Mouse (Mus musculus) ovary, adult 18-20 months (tissue): ENCODE measurements around the gene Arhgef28.
"Not testable (repeated sequence)": the region's sequence is repeated elsewhere in the genome, so short reads cannot be mapped to it uniquely, and the experiment has no call there.

Experiments
- DNase-seq: peaks from one replicate; pipeline ENCODE4 v3.0.0; 2022; ENCODE audit warnings: low spot score, mixed read lengths

Gene Arhgef28

GRCm38 (mm10) chr13:98073190-98073589, 133.0 kb downstream of the Arhgef28 start:
- DNase-seq: no peak

DNA sequence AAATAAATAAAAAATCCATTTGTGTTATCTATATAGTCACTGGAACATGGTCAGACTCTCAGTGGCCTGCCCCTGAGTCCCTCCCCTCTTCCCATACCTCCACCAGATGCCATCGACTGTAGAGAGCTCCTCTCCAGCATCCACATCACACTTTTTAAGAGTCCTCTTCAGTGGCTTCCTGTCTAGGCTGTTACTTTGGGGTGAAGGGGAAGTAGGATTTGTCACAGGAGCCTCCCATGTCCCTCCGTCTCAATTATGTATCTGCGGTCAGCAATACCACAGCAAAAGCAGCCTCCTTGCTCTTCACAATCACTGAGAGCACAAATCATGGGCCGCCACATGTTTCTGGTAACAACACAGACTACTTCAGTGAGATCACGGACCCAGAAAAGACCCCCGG, 135.8 kb downstream of the Arhgef28 start:
- DNase-seq: no peak

DNA sequence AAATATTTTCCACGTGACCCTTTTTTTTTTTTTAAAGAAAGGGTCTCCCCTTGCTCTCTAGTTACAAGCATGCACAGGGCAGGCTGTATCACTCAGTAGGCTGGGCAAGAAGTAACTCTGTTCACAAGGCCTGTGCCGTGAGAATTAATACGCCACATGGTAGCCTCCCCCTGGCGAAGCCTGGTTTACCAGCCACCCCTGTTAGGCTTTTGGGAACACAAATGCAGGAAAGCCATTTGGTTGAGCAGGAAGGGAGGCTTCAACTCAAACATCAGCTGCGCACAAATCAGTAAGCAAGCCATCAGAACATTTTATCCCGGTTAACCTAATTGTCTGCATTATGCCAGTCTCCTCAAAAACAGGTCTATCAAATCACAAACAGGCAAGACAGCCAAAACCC, 136.6 kb downstream of the Arhgef28 start:
- no peak for DNase-seq

DNA sequence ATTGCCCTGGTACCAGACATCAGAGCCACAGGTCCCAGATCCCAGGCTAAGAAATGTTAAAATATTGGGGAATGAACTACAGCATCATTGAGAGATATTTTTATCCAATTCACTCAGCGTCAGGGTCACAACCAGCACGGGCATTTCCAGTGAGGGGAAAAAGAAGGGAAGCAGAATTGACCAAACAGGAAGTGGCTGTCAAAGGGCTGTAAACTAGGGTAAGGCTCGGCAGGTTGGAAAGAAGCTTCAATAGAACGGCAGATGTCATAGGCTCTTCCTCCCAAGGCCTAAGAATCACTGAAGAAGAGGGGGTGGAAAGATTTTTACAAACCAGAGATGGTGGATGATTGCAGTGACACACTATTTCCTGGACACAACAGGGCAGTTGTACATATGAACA, 143.4 kb downstream of the Arhgef28 start:
- no peak for DNase-seq

- DNase-seq: not testable (repeated sequence)
Observed at GRCm38 (mm10) chr13:98060121-98060520, 146.1 kb downstream of the Arhgef28 start.

GRCm38 (mm10) chr13:98055194-98055593, 151.0 kb downstream of the Arhgef28 start:
- DNase-seq: no peak

GRCm38 (mm10) chr13:98040628-98041150, 165.6 kb downstream of the Arhgef28 start:
- no peak for DNase-seq

DNA sequence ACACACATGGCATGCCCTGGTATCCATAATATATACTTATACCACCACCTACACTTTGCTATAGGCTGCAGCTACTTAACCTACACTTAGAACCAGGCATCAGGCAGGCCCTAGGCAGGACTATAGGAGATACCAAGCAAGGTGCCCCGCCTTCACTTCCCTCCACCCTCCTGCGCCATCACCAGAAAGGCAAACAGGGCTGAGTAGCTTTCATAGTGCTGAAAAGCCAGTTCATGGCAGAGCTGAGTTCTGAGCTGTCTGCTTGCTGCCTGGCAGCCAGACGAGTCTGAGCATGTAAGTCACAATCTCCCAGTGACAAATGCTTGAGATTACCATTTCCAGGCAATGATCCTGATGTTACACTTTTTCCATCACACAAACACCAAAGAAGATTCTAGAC, 167.5 kb downstream of the Arhgef28 start:
- DNase-seq: no peak

- DNase-seq: no peak
Observed at GRCm38 (mm10) chr13:98037693-98038092, 168.5 kb downstream of the Arhgef28 start.

DNA sequence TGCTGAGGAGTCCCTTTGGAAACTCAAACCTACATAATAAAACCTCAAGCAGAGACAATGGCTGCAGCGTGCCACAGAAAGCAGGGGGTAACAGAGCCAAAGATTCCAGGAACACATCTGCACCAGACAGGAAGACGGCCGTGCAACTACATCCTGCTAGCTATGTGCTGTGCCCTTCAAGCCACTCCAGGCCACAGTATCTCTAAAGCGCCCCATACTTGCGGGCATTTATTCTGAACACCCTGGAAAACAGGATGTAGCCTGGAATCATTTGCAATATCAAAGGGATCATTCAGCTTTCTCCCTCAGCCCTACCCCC, 174.6 kb downstream of the Arhgef28 start:
- DNase-seq: no peak

GRCm38 (mm10) chr13:98030959-98031641, 175.1 kb downstream of the Arhgef28 start:
- peak; percentile 59 for DNase-seq

- no peak for DNase-seq
Observed at GRCm38 (mm10) chr13:98030041-98030440, 176.2 kb downstream of the Arhgef28 start.

DNA sequence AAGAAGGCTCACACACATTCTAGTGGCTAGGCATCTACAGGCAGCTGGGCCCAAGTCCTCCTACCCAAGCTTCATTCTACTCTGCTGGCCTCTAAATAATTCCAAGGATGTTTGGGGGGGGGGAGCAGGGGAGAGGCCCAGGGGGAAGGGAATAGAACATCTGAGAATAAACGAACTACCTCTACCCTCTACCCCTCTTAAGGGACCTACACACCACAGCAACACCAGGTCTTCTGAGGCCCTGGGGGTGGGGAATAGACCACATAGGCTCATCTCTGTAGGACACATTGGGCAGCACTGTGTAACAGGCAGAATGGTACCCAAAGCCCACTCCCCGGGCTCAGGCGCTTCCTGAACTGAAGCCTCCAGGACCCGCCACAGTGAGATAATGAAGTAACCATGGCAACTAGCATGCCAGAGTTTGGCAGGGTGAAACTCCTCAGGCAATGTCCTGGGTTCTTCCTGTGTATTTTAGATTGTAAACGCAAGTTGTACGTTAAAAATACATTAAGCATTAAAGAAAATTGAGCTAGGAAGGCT, 177.5 kb downstream of the Arhgef28 start:
- no peak for DNase-seq

DNA sequence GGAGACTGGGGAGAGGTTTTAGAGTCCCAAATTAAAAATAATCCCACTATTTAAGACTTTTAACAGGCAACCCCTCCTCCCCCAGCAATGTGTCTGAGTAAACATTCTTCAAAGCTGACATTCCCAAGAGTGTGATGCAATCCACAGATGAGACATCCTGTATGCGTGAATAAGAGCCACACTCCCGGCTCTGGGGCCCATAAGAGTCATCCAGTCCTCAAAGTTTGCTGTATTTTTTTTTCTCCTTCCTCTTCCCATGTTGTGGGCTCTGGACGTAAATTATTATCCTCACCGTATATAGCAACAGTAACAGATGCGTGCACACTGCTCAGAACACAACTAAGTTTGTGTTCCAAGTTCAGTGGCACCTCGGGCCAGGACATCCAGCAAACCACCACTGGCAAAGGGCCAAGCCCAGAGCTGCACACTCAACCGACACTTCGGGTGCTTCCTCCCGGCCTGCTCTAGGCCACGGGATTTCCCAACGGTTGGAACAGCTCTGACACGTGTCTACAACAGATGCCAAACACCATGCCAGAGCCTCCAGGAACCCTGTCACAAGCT, 178.5 kb downstream of the Arhgef28 start:
- peak; percentile 44 for DNase-seq

DNA sequence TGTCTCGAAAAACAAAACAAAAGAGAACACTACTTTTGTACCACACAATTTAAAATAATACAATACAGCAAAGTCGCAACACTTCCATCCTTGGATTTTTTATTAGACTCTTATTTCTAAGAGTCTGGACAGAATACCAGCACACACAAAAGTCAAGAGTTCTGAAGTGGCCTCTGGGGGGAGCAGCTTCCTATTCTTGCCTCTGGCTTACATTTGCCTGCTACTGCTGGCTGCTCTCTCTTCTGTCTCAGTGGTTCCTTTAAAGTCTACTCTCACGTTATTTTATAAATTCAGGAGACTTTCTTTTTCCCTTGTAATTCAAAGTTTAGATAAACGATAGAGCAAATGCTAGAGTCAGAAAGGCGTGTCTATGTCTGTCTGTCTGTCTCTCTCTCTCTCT, 179.1 kb downstream of the Arhgef28 start:
- DNase-seq: no peak

- no peak for DNase-seq
Observed at GRCm38 (mm10) chr13:98025706-98026504, 180.3 kb downstream of the Arhgef28 start.

GRCm38 (mm10) chr13:98025162-98025561, 181.1 kb downstream of the Arhgef28 start:
- DNase-seq: no peak

GRCm38 (mm10) chr13:98024680-98025079, 181.6 kb downstream of the Arhgef28 start:
- no peak for DNase-seq

DNA sequence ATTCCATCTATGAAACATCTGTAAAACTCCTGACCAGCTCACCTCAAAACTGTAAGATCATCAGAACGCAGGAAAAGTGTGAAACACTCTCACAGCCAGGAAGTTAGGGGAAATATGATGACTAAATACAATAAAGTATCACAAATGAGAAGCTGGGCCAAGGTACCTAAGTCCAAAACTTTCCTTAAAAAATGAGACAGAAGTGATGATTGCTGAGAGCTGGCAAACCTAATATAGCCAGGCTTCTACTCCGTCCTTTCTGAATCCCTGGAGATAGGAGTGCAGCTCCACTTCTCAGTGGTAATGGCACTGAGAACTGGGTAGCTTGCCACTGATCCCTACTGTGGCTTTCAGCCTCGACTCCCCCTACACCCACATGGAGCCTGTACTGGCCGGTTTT, 184.3 kb downstream of the Arhgef28 start:
- no peak for DNase-seq

DNA sequence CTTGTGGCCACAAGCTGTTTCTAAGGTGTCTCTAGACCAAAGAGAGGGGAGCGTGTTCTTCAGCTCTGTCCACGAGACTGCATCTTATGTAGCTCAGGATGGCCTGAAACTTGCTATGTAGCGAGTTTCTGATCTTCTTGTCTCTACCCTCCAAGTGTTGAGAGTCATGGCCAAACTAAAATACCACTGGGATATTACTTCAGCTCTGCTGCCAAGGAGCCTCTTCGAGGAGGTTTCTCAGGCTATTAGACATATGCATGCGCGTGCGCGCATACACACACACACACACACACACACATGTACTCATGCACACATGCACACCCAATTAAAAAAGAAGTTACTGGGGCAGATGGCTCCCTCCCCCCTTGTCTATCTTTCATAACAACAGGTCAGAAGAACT, 187.4 kb downstream of the Arhgef28 start:
- DNase-seq: not testable (repeated sequence)

DNA sequence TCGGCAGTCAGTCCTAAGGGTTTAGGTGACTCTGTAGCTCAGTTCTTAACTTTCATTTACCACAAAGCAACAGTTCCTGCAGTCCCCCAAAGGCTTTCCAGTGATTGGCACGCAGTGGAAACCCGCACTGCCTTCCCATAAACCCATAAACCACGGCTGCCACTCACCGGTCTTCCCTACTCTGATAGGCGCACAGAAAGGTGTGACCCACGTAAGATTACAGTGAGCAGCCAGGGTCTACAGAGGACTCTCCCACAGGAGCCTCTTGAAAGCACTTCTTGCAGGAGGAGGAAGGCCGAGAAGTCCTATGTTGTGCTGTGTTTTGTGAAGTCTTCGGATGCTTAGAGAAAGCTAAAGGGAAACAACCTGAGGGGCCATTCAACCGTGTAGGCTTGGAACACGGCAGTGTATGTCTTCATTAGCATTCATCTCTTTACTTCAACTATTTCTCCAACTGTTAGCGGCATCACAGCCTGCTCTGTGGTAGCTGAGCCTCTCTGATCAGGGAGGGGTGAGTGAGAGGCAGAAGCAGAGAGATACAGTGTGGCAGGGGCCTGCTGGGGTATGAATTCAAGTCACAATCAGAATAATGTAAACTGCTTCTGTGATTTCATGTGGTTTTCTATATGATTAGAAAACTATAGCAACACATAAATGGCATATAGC, 189.2 kb downstream of the Arhgef28 start:
- DNase-seq: no peak
